Mouse (Mus musculus) testis, adult 2 months (tissue): ENCODE data around the gene Plk5.

Source experiments
- CTCF ChIP-seq: fragments of 200-500 bp; IDR thresholded peaks from 2 replicates; pipeline ENCODE4 v1.5.1; 2012; ENCODE audit warnings: low read depth, mild to moderate bottlenecking, inconsistent platforms, low read length, moderate library complexity; ENCODE audit not compliant: control insufficient read depth, insufficient read depth, insufficient replicate concordance
- POLR2A ChIP-seq: fragments of 200-500 bp; IDR thresholded peaks from 2 replicates; pipeline ENCODE4 v1.6.1; 2012; ENCODE audit warnings: low read depth, mild to moderate bottlenecking, inconsistent platforms, low read length, moderate library complexity; ENCODE audit not compliant: control insufficient read depth

DNA sequence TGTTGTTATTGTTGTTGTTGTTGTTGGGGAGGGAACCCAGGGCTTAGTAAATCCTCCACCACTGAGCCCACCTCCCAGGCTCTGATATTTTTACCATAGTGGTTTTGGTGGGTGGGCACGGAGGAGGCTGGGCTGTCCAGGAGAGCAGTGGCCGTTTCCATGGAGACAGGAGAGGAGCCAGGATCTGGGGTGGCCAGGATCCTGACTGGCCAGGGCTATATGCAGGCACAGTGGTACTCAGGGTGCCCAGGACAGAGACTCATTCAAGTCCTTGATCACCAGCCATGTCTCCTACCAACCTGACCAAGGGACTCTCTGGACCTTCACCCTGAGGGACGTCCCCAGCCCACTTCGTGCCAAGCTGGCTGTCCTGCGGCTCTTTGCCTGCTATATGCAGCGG lies 7.5 kb downstream of the Plk5 start:
- TF ChIP-seq POLR2A (no peak), CTCF (no peak)
